Mouse (Mus musculus) thymus, postnatal 14 days (tissue): ENCODE measurements around the gene Olfr1509.
"Not testable (repeated sequence)": the region's sequence is repeated elsewhere in the genome, so short reads cannot be mapped to it uniquely, and the experiment has no call there.

Experiments
- DNase-seq: peaks from one replicate; pipeline ENCODE4 v3.0.0; 2021

The Olfr1509 gene

GRCm38 (mm10) chr14:52442690-52443089 is at the start of gene Olfr1509:
Olfr1509 (plus strand) TSS chr14:52442990.
- DNase-seq: no peak

- DNase-seq: no peak
Measured at GRCm38 (mm10) chr14:52397279-52397678, 45.5 kb upstream of the Olfr1509 start, which contains the start of gene Olfr1511. Olfr1511 (minus strand) TSS chr14:52397379.

- not testable (repeated sequence) for DNase-seq
Measured at GRCm38 (mm10) chr14:52410142-52410919, 32.5 kb upstream of the Olfr1509 start.

- no peak for DNase-seq
Measured at GRCm38 (mm10) chr14:52414273-52414672, 28.5 kb upstream of the Olfr1509 start, which contains the start of gene Olfr1510. Olfr1510 (minus strand) TSS chr14:52414373.

- peak; percentile 85 for DNase-seq
Measured at GRCm38 (mm10) chr14:52427686-52428085, 15.1 kb upstream of the Olfr1509 start.

- peak; percentile 31 for DNase-seq
Measured at GRCm38 (mm10) chr14:52451138-52451537, 8.3 kb downstream of the Olfr1509 start.

GRCm38 (mm10) chr14:52461928-52462327 is 19.1 kb downstream of the Olfr1509 start:
- DNase-seq: no peak

- no peak for DNase-seq
Measured at GRCm38 (mm10) chr14:52465738-52466137, 22.9 kb downstream of the Olfr1509 start.

- no peak for DNase-seq
Measured at GRCm38 (mm10) chr14:52467395-52467794, 24.6 kb downstream of the Olfr1509 start, which contains the start of gene Olfr1508. Olfr1508 (minus strand) TSS chr14:52467495.

GRCm38 (mm10) chr14:52495516-52495915 is 52.7 kb downstream of the Olfr1509 start, which contains the start of gene Olfr1507:
Olfr1507 (minus strand) TSS chr14:52495749.
- no peak for DNase-seq
